16 mouse cellular contexts compared by ENCODE assay signal in the genomic region with DNA sequence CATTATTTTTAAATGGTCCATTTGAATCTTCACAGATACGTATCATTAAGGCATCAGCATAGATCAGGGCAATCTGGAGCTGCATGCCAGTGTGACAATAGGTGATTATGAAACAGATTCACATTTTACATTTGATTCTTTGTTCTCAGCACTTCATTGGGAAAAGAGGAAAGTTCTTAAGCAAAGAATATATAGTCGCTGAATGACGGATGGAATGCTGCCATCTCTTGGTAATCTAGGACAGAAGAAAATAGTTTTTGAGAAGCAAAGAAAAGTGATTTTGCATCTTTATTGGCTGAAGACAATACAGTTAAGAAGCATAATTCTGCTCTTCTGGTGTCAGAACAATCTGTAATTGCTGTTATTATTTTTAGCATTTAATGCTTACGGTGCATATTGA.
"Had no signal": no experiment of that assay in that cellular context is flagged by ENCODE, and none has a peak within 500 bp of the region (broad histone marks: within the 10 kb centered on the region; RNA-seq: fewer than 3 reads in every experiment).

No protein-coding gene starts in this region.

- H3K4me3 ChIP-seq: limb, embryonic 12.5 days; liver, embryonic 13.5 days; lung, embryonic 15.5 days; megakaryocyte, embryonic 14.5 days; neural tube, embryonic 13.5 days had no signal

- DNase-seq: kidney, adult 18-20 months; kidney, postnatal 10 days; kidney, postnatal 4 days; liver; liver, embryonic 13.5 days; liver, postnatal 0 days; lung, postnatal 14 days; retina, postnatal 1 day; right cerebral cortex, postnatal 14 days; thymus, postnatal 4 days had no signal

- ATAC-seq: liver, postnatal 0 days had no signal

- H3K4me2 ChIP-seq: limb, embryonic 12.5 days; liver, embryonic 13.5 days; lung, embryonic 15.5 days; midbrain, embryonic 11.5 days; neural tube, embryonic 13.5 days had no signal

- H3K27me3 ChIP-seq: limb, embryonic 12.5 days; liver, embryonic 13.5 days; lung, embryonic 15.5 days; megakaryocyte, embryonic 14.5 days; neural tube, embryonic 13.5 days had no signal

- H3K27ac ChIP-seq: limb, embryonic 12.5 days; liver, embryonic 13.5 days; lung, embryonic 15.5 days; macrophage; neural tube, embryonic 13.5 days had no signal

- H3K4me1 ChIP-seq: limb, embryonic 12.5 days; liver, embryonic 13.5 days; lung, embryonic 15.5 days; megakaryocyte, embryonic 14.5 days; neural tube, embryonic 13.5 days had no signal

- H3K9me3 ChIP-seq: limb, embryonic 12.5 days; liver, embryonic 13.5 days; lung, embryonic 15.5 days; megakaryocyte, embryonic 14.5 days; neural tube, embryonic 13.5 days had no signal

- H3K36me3 ChIP-seq: limb, embryonic 12.5 days; liver, embryonic 13.5 days; lung, embryonic 15.5 days; neural tube, embryonic 13.5 days had no signal

- H3K9ac ChIP-seq: limb, embryonic 12.5 days; liver, embryonic 13.5 days; liver, postnatal 0 days; lung, embryonic 15.5 days; neural tube, embryonic 13.5 days had no signal
